Mouse (Mus musculus) lung, postnatal 4 days (tissue): ENCODE measurements around the gene Fgfr2.

Experiments
- DNase-seq, 2 experiments: peaks; one replicate each; pipeline ENCODE4 v3.0.0; 2021

Gene Fgfr2

GRCm38 (mm10) chr7:132387507-132387906 lies 735.6 kb downstream of the Fgfr2 start:
- no peak for DNase-seq

GRCm38 (mm10) chr7:132386316-132386715 lies 736.8 kb downstream of the Fgfr2 start:
- no peak for DNase-seq

- DNase-seq, result no peak
These were observed 737.6 kb downstream of the Fgfr2 start for GRCm38 (mm10) chr7:132385456-132386130.

- no peak for DNase-seq
These were observed 738.3 kb downstream of the Fgfr2 start for GRCm38 (mm10) chr7:132384736-132385455.

GRCm38 (mm10) chr7:132380634-132381336 lies 742.4 kb downstream of the Fgfr2 start:
- DNase-seq, result no peak

GRCm38 (mm10) chr7:132377913-132378312 lies 745.2 kb downstream of the Fgfr2 start:
- no peak for DNase-seq

- DNase-seq, result peak in 1 of 2 experiments; percentile 14
These were observed 749.4 kb downstream of the Fgfr2 start for GRCm38 (mm10) chr7:132373594-132374378.

GRCm38 (mm10) chr7:132372752-132373513 lies 750.2 kb downstream of the Fgfr2 start:
- no peak for DNase-seq

GRCm38 (mm10) chr7:132371832-132372231 lies 751.3 kb downstream of the Fgfr2 start:
- DNase-seq, result no peak

GRCm38 (mm10) chr7:132369784-132370183 lies 753.4 kb downstream of the Fgfr2 start:
- no peak for DNase-seq

GRCm38 (mm10) chr7:132368859-132369258 lies 754.3 kb downstream of the Fgfr2 start:
- DNase-seq, result no peak

GRCm38 (mm10) chr7:132367344-132367743 lies 755.8 kb downstream of the Fgfr2 start:
- no peak for DNase-seq

GRCm38 (mm10) chr7:132365703-132366384 lies 757.3 kb downstream of the Fgfr2 start:
- no peak for DNase-seq

GRCm38 (mm10) chr7:132365111-132365510 lies 758.0 kb downstream of the Fgfr2 start:
- DNase-seq, result no peak

GRCm38 (mm10) chr7:132364506-132364905 lies 758.6 kb downstream of the Fgfr2 start:
- DNase-seq, result no peak

- DNase-seq, result no peak
These were observed 762.8 kb downstream of the Fgfr2 start for GRCm38 (mm10) chr7:132360336-132360735.

- DNase-seq, result peak; percentile 51 to 52
These were observed 764.4 kb downstream of the Fgfr2 start for GRCm38 (mm10) chr7:132358709-132359108.

GRCm38 (mm10) chr7:132358250-132358649 lies 764.9 kb downstream of the Fgfr2 start:
- DNase-seq, result no peak

- DNase-seq, result no peak
These were observed 765.3 kb downstream of the Fgfr2 start for GRCm38 (mm10) chr7:132357841-132358237.

GRCm38 (mm10) chr7:132356881-132357840 lies 766.0 kb downstream of the Fgfr2 start:
- DNase-seq, result peak in 1 of 2 experiments; percentile 7
